Mouse (Mus musculus) intestine, postnatal 0 days (tissue): ENCODE measurements at regions not wholly inside any gene's neighbourhood (a gene's known extent, or its start where the extent isn't known, plus 50 kb on each side); places are given as distances from the start of the nearest gene placed in this dataset.

Source experiments
- ATAC-seq: fragments of 200-750 bp; cut with Nextera tagmentation; 2 replicates; pipeline ENCODE4 v1.8.0; 2017; ENCODE audit warnings: mild to moderate bottlenecking, moderate TSS enrichment, moderate library complexity
- H3K27ac ChIP-seq: fragments of 300-500 bp; sonication (generic); 2 replicates; pipeline ENCODE4 v1.5.1; 2014; ENCODE audit warnings: mild to moderate bottlenecking, low read depth, low read length, moderate library complexity
- H3K27me3 ChIP-seq: fragments of 300-500 bp; sonication (generic); replicated peaks from 2 replicates; pipeline ENCODE4 v1.6.1; 2014; ENCODE audit warnings: low read length, mixed read lengths; ENCODE audit not compliant: control insufficient read depth, insufficient read depth
- H3K36me3 ChIP-seq: fragments of 300-500 bp; sonication (generic); 2 replicates; pipeline ENCODE4 v1.6.1; 2014; ENCODE audit warnings: mild to moderate bottlenecking, moderate library complexity; ENCODE audit not compliant: control insufficient read depth, insufficient read depth
- H3K4me1 ChIP-seq: fragments of 300-500 bp; sonication (generic); replicated peaks from 2 replicates; pipeline ENCODE4 v1.6.1; 2014; ENCODE audit warnings: antibody characterized with exemption, low read length, mixed read lengths; ENCODE audit not compliant: control insufficient read depth, insufficient read depth
- H3K4me2 ChIP-seq: fragments of 300-500 bp; sonication (generic); replicated peaks from 2 replicates; pipeline ENCODE4 v1.6.1; 2014; ENCODE audit warnings: low read depth, mild to moderate bottlenecking, moderate library complexity
- H3K4me3 ChIP-seq: fragments of 300-500 bp; sonication (generic); 2 replicates; pipeline ENCODE4 v1.5.1; 2014; ENCODE audit warnings: low read depth, low read length
- H3K9ac ChIP-seq: fragments of 300-500 bp; sonication (generic); 2 replicates; pipeline ENCODE4 v1.6.1; 2014; ENCODE audit warnings: mild to moderate bottlenecking, low read depth, low read length
- H3K9me3 ChIP-seq: fragments of 300-500 bp; sonication (generic); 2 replicates; pipeline ENCODE4 v1.6.1; 2016; ENCODE audit warnings: mixed run types; ENCODE audit not compliant: control insufficient read depth
- CTCF ChIP-seq: sonication (generic); IDR thresholded peaks from 2 replicates; pipeline ENCODE4 v1.5.1; 2016; ENCODE audit warnings: low read depth, mild to moderate bottlenecking, control low read depth, antibody characterized with exemption, moderate library complexity
- WGBS: fragments of 180-500 bp; shearing (Covaris S2); extraction: QIAGEN DNeasy Blood & Tissue Kit; methylation state at CpG from one replicate; pipeline ENCODE4 v1.1.7; 2014; 5-methylcytosine and 5-hydroxymethylcytosine counted together

DNA sequence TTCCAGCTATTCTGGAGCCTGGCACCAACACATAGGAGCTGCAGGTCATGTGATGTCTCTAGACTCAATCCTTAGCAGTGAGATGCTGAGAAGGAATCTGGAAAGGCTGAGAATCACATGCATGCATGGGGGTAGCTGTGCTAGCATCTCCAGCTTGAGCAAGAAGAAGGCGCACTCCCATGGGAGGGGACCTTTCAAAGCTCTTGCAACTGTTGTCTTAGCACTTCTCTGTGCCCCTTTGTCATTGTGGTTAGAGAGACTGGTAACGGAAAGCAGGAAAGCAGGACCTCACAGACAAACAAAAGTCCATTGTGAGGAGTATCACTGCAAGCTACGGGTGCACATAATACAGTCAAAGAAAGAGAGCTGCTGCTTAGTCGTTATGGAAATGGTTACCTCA, 634.5 kb downstream of the Efna5 start:
- no peak for ATAC-seq
- WGBS = 61% methylated on average over 4 of the region's 4 CpGs
- H3K4me1 ChIP-seq = no peaks in the 10 kb centered on the region

DNA sequence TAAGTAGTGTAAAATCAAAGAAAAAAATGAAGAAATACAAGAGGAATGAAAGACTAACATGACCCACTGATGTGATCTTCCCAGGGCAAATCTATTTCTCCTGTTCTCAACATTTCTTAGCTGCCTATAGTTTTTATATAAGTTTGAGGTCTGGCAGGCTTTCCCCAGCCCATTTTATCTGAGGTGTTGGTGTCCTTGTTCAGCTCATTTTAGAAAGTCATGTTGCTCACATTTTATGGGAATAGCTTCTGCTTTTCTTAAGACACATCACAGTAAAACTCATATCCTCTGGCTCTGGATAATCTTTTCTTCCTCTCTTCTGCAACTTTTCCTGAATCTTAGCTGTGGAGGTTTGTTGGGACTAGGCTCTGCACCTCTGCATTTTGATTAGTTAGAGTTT, 650.2 kb downstream of the Efna5 start:
- H3K4me2 ChIP-seq = no peak overlapping the region
- no peak for ATAC-seq
- no peaks in the 10 kb centered on the region for H3K27me3 ChIP-seq
- no peak overlapping the region for H3K4me3 ChIP-seq
- H3K9me3 ChIP-seq = no peaks in the 10 kb centered on the region
- no peaks in the 10 kb centered on the region for H3K4me1 ChIP-seq
- no peak overlapping the region for H3K27ac ChIP-seq
- no peak overlapping the region for H3K9ac ChIP-seq
- TF ChIP-seq CTCF = no peak
- no peaks in the 10 kb centered on the region for H3K36me3 ChIP-seq

More for the DNA sequence above, 634.5 kb downstream of the Efna5 start:
- H3K4me3 ChIP-seq = no peak overlapping the region
- no peak for TF ChIP-seq CTCF
- no peaks in the 10 kb centered on the region for H3K9me3 ChIP-seq
- H3K4me2 ChIP-seq = no peak overlapping the region
- H3K27me3 ChIP-seq = no peaks in the 10 kb centered on the region
- no peak overlapping the region for H3K9ac ChIP-seq
- no peak overlapping the region for H3K27ac ChIP-seq
- no peaks in the 10 kb centered on the region for H3K36me3 ChIP-seq

DNA sequence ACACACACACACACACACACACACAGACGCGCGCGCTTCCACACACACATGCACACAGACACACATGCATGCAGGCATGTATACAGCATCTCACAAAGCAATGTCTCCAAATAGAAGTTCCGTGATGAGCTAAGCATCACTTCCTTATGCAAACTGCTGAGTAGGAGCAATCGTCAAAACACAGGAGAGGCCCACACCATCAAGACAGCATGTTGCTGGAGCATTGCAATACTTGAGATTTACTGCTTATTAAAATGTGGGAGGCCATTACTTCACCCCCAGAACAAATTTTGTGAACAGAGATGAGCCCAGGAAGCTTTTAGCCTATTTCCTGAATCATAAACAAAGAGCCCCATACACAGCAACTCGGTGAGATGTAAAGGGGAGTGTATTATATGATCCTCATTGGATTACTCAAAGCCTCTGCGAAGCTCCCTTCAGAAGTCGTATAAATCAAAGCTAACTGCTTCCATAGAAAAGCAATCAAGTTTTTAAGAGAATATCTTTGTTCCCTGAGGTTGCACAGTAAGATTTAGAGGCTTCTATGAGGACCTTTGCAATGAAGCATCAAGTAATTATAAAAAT, 670.6 kb downstream of the Efna5 start:
- WGBS = 80% methylated on average over 9 of the region's 9 CpGs
- no peak for TF ChIP-seq CTCF
- no peaks in the 10 kb centered on the region for H3K36me3 ChIP-seq

DNA sequence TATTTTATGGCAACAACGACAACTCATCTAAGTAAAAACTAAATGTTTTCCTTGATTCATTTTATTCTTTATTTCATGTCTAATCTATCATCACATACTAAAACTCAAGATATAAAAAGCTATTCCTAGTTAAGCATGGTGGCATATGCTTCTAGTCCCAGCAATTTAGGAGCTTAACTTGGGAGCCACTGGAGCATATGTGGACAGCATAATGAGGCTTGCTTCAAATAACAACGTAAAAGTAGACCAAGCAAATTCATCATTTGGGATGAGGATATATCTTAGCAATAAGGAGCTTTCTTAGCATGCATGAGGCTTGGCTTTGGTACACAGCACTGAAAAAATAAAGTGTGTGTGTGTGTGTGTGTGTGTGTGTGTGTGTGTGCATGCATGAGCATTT, 678.5 kb downstream of the Efna5 start:
- Histone ChIP-seq H3K4me2 (no peak overlapping the region), H3K4me1 (no peaks in the 10 kb centered on the region), H3K9me3 (no peaks in the 10 kb centered on the region), H3K9ac (no peak overlapping the region), H3K4me3 (no peak overlapping the region), H3K27ac (no peak overlapping the region), H3K27me3 (no peaks in the 10 kb centered on the region), H3K36me3 (no peaks in the 10 kb centered on the region)
- 91% methylated on average over 2 of the region's 2 CpGs for WGBS
- ATAC-seq = no peak
- no peak for TF ChIP-seq CTCF

More for the DNA sequence above, 670.6 kb downstream of the Efna5 start:
- no peak for ATAC-seq
- Histone ChIP-seq H3K9me3 (no peaks in the 10 kb centered on the region), H3K27me3 (no peaks in the 10 kb centered on the region), H3K4me2 (no peak overlapping the region), H3K27ac (no peak overlapping the region), H3K4me3 (no peak overlapping the region), H3K9ac (no peak overlapping the region), H3K4me1 (no peaks in the 10 kb centered on the region)

DNA sequence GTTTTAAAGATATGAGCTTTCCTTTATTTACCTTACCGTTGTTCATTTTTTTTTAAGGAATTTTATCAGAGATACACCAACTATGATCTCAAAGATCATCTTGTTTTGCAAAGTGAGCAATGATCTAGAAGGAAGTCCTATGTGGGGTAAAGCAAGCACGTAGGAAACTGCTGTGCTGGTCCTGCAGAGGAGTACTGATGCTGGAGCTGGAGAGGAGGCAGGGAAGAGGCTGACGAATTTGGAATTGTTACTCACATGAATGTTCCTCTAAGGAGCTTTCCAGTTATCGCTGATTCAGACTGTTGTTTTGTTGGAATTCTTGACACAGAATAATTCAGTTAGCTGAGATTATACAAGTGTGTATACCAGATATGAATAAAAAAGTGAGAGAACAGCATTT, 680.6 kb downstream of the Efna5 start:
- Histone ChIP-seq H3K36me3 (no peaks in the 10 kb centered on the region), H3K27me3 (no peaks in the 10 kb centered on the region), H3K4me1 (no peaks in the 10 kb centered on the region), H3K9me3 (no peaks in the 10 kb centered on the region), H3K9ac (no peak overlapping the region), H3K4me2 (no peak overlapping the region), H3K27ac (no peak overlapping the region), H3K4me3 (no peak overlapping the region)
- WGBS = 87% methylated on average over 4 of the region's 4 CpGs
- no peak for ATAC-seq
- TF ChIP-seq CTCF = no peak

DNA sequence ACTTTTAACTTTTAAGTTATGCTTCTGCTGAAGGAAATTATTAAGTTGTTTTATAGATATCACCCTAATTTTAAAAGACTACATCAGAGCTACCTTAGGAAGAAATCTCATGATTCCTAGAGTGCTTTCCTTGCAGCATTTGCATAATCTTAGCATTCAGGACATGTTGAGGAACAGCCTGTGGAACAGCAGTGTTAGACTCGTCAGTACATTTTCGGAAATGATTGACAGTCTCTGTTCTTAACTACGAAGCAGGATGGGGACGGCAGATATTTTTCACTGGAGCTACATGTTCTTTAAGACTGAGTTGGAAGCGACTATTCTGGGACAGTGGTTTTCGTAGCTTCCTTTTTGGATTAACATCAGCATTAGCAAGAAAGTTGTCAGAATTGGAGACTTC, 681.6 kb downstream of the Efna5 start:
- no peaks in the 10 kb centered on the region for H3K4me1 ChIP-seq
- H3K27me3 ChIP-seq = no peaks in the 10 kb centered on the region
- H3K27ac ChIP-seq = no peak overlapping the region
- TF ChIP-seq CTCF = no peak
- no peak overlapping the region for H3K9ac ChIP-seq
- 90% methylated on average over 6 of the region's 6 CpGs for WGBS
- no peaks in the 10 kb centered on the region for H3K9me3 ChIP-seq
- no peak for ATAC-seq
- no peak overlapping the region for H3K4me2 ChIP-seq
- H3K4me3 ChIP-seq = no peak overlapping the region
- H3K36me3 ChIP-seq = no peaks in the 10 kb centered on the region
